In the genomic region with DNA sequence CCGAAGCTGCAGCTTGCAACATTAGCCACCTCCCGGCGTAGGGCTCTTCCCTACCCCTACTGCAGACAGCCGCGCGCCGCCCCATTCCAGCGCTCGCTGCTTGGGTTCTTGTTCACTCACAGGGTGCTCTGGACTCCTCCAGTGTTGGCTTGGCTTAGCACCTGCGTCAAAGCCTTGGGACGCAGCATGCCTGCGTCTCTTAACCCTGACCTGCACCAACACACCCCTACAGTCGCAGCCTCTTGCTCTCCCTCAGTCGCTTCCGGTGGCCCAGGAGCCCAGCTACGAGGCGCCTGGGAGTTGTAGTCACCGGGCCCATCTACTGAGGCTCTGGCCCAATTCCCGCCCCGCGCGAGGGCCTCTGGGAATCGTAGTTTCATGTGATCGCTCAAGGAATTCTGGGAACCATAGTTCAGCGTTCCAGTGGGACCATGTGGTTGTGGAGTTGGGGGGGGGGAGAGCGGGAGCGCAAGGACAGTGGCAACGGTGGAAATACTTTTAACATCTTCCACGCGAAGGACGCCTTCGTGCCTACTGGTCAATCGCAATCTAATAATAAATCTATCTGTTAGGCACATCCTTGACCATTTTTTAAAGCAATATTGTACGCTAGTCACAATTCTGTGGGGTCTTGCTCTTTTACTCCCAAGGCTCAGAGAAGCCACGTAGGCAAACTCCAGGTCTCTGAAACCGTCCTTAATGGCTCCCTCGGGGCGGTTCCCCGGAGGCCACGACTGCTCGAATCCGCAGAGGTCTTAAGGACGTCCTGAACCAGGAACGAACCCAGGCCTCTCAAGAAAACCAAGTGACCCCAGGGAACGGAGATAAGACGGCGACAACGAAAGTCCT, we compare ENCODE assay signal across 1 mouse cellular context.
TF ChIP-seq lines count a peak whose summit lies in the region.

A gene (minus strand): TSS at position 399 of the 849 bp plus-strand sequence.

TF ChIP-seq in MEL, 35 proteins besides CTCF, POLR2A, EP300 and RAD21 (continued from another document):
- TF ChIP-seq MEF2A (IDR thresholded peaks at IDR 0.05; ENCODE audit: extremely low read depth, insufficient replicate concordance, low read depth, low read length, poor library complexity, severe bottlenecking) (no peak), ZMIZ1 (IDR thresholded peaks at IDR 0.05; ENCODE audit: low read depth, low read length) (peak; percentile 85), NRF1 (IDR thresholded peaks at IDR 0.05; ENCODE audit: insufficient read depth, low read depth, low read length, poor library complexity, severe bottlenecking) (peak; percentile 64), MAX (IDR thresholded peaks at IDR 0.05; ENCODE audit: low read length) (peak; percentile 96), UBTF (IDR thresholded peaks at IDR 0.05; ENCODE audit: borderline replicate concordance, insufficient read depth, low read depth, low read length) (0 out of 2 replicates have a peak, but pooled peaks have one; percentile 35), MYB (IDR thresholded peaks at IDR 0.05; ENCODE audit: low read depth, low read length) (no peak), RCOR1 (IDR thresholded peaks at IDR 0.05; ENCODE audit: low read depth, low read length) (no peak), NELFE (IDR thresholded peaks at IDR 0.05; ENCODE audit: low read depth, low read length) (peak; percentile 89), E2F4 (IDR thresholded peaks at IDR 0.05; ENCODE audit: borderline replicate concordance, low read depth, low read length) (peak; percentile 60; the same call in 1 of the 2 replicates), CHD1 (IDR thresholded peaks at IDR 0.05; ENCODE audit: low read depth, low read length) (no peak; the same call in 1 of the 2 replicates), JUND (IDR thresholded peaks at IDR 0.05; ENCODE audit: low read depth, low read length) (no peak), ZKSCAN1 (IDR thresholded peaks at IDR 0.05; ENCODE audit: low read depth, low read length) (no peak), POLR2AphosphoS2 (IDR thresholded peaks at IDR 0.05; ENCODE audit: low read length) (peak; percentile 94), MYC (IDR thresholded peaks at IDR 0.05; ENCODE audit: low read depth, low read length) (peak; percentile 100)
